Mouse (Mus musculus): Measurements from ENCODE around the gene Cdca8.

Gene Cdca8

GRCm38 (mm10) chr4:124951036-124951433 is 11.9 kb upstream of the Cdca8 start:
- no peak for DNase-seq

- DNase-seq: no peak
Measured at GRCm38 (mm10) chr4:124950181-124951035, 11.3 kb upstream of the Cdca8 start.

- no peak for DNase-seq
Measured at GRCm38 (mm10) chr4:124949488-124949887, 10.4 kb upstream of the Cdca8 start.

GRCm38 (mm10) chr4:124944961-124945360 is 5.8 kb upstream of the Cdca8 start:
- DNase-seq: no peak

GRCm38 (mm10) chr4:124943781-124944180 is 4.7 kb upstream of the Cdca8 start:
- no peak for DNase-seq

- peak; percentile 79 for DNase-seq
Measured at GRCm38 (mm10) chr4:124943022-124943421, 3.9 kb upstream of the Cdca8 start.

GRCm38 (mm10) chr4:124936613-124937471 is 2.3 kb downstream of the Cdca8 start, which contains the start of gene 9930104L06Rik:
Gene 9930104L06Rik (plus strand): TSS chr4:124937048.
- peak; percentile 91 for DNase-seq

GRCm38 (mm10) chr4:124928102-124928501 is 11.0 kb downstream of the Cdca8 start:
- DNase-seq: no peak

- DNase-seq: peak; percentile 43
Measured at GRCm38 (mm10) chr4:124905971-124906822, 32.9 kb downstream of the Cdca8 start.

GRCm38 (mm10) chr4:124905417-124905816 is 33.7 kb downstream of the Cdca8 start:
- DNase-seq: no peak

GRCm38 (mm10) chr4:124899906-124900305 is 39.2 kb downstream of the Cdca8 start:
- peak; percentile 26 for DNase-seq

GRCm38 (mm10) chr4:124898428-124898827 is 40.7 kb downstream of the Cdca8 start:
- no peak for DNase-seq

- no peak for DNase-seq
Measured at GRCm38 (mm10) chr4:124894508-124895428, 44.3 kb downstream of the Cdca8 start.

- DNase-seq: no peak
Measured at GRCm38 (mm10) chr4:124893769-124894168, 45.3 kb downstream of the Cdca8 start.

- no peak for DNase-seq
Measured at GRCm38 (mm10) chr4:124890831-124891230, 48.3 kb downstream of the Cdca8 start.

- DNase-seq: no peak
Measured at GRCm38 (mm10) chr4:124889935-124890334, 49.2 kb downstream of the Cdca8 start.

GRCm38 (mm10) chr4:124888702-124889101 is 50.4 kb downstream of the Cdca8 start:
- DNase-seq: no peak

GRCm38 (mm10) chr4:124882151-124882729 is 56.9 kb downstream of the Cdca8 start:
- DNase-seq: peak; percentile 43

- DNase-seq: peak; percentile 12
Measured at GRCm38 (mm10) chr4:124881341-124881908, 57.7 kb downstream of the Cdca8 start.

GRCm38 (mm10) chr4:124880599-124880998 is 58.5 kb downstream of the Cdca8 start, which contains the start of gene Epha10:
Gene Epha10 (plus strand): TSS chr4:124880899.
- no peak for DNase-seq

GRCm38 (mm10) chr4:124872719-124873118 is 66.4 kb downstream of the Cdca8 start:
- DNase-seq: no peak
